Mouse (Mus musculus): Measurements from ENCODE around the gene Slc26a10.

GRCm38 (mm10) chr10:127208921-127209320, 28.5 kb upstream of the Slc26a10 start:
- TF ChIP-seq POLR2A (IDR thresholded peaks at IDR 0.05; ENCODE audit: insufficient read depth, low read depth, low read length) (no peak), CTCF (IDR thresholded peaks at IDR 0.05) (no peak)
